In the genomic region with DNA sequence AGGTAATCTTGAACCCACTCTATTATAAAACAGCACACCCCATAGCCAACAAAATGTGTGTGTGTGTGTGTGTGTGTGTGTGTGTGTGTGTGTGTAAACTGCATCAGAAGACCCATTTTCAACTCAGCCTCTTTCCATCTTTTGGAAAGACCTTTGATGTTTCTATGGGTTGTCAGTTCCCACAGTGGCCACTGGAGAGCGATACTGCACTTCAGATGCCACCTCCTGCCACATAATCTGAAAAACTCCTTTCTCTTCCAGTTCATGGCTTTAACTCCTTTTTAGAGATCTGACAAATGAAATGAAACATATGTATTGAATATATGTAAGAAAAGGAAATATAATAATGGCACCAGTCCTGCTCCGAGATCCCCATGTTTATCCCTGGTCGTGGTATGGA, we compare ENCODE assay signal across 9 mouse cellular contexts.
DNase-seq lines count a peak whose midpoint lies in the region; ATAC-seq lines count a peak whose summit lies in the region.
"Had no signal": no experiment of that assay in that cellular context is flagged by ENCODE, and none has a peak within 500 bp of the region (broad histone marks: within the 10 kb centered on the region; RNA-seq: fewer than 3 reads in every experiment).

No protein-coding gene starts in this region.

- WGBS in hindbrain, embryonic 11.5 days = 52% methylated on average over 3 of the region's 3 CpGs
- 51% methylated on average over 3 of the region's 3 CpGs for WGBS in hindbrain, embryonic 12.5 days
- WGBS in neural tube, embryonic 11.5 days = 52% methylated on average over 3 of the region's 3 CpGs

- no peak overlapping the region for H3K27ac ChIP-seq in hindbrain, embryonic 11.5 days (ENCODE audit: low read depth, low read length)
- no peak overlapping the region for H3K27ac ChIP-seq in hindbrain, embryonic 12.5 days
- H3K27ac ChIP-seq in neural tube, embryonic 11.5 days (ENCODE audit: low read depth, low read length) = no peak overlapping the region

- H3K4me3 ChIP-seq in hindbrain, embryonic 11.5 days (ENCODE audit: low read depth, low read length) = no peak overlapping the region
- no peak overlapping the region for H3K4me3 ChIP-seq in hindbrain, embryonic 12.5 days
- H3K4me3 ChIP-seq in neural tube, embryonic 11.5 days (ENCODE audit: low read depth, low read length) = no peak overlapping the region
- H3K4me3 ChIP-seq: myocyte had no signal

- DNase-seq in hindbrain, embryonic 11.5 days (ENCODE audit: low spot score) = peak; percentile 39
- DNase-seq in 416B (ENCODE audit: low read depth) (peak; percentile 0), R1 (ENCODE audit: low read depth, low spot score) (peak; percentile 13)
- DNase-seq in frontal cortex, postnatal 25 days (ENCODE audit: low spot score in 2 of 2) = peak; percentile 15
- DNase-seq in neural tube, embryonic 11.5 days (ENCODE audit: low spot score) = peak; percentile 33
- no peak for DNase-seq in urinary bladder, adult 18-20 months (ENCODE audit: low spot score in 2 of 2)
- DNase-seq in heart, adult 18-20 months = no peak

- no peaks in the 10 kb centered on the region for H3K9me3 ChIP-seq in hindbrain, embryonic 11.5 days (ENCODE audit: control insufficient read depth, low read length)
- H3K9me3 ChIP-seq in hindbrain, embryonic 12.5 days (replicated peaks) = no peaks in the 10 kb centered on the region
- no peaks in the 10 kb centered on the region for H3K9me3 ChIP-seq in neural tube, embryonic 11.5 days (ENCODE audit: control insufficient read depth, low read length)

- no peaks in the 10 kb centered on the region for H3K27me3 ChIP-seq in hindbrain, embryonic 11.5 days (ENCODE audit: control insufficient read depth, insufficient read depth, low read length)
- H3K27me3 ChIP-seq in hindbrain, embryonic 12.5 days = no peaks in the 10 kb centered on the region
- no peaks in the 10 kb centered on the region for H3K27me3 ChIP-seq in neural tube, embryonic 11.5 days (ENCODE audit: control insufficient read depth, insufficient read depth, low read length)

- ATAC-seq in hindbrain, embryonic 11.5 days (ENCODE audit: low FRiP score) = no peak
- ATAC-seq in hindbrain, embryonic 12.5 days (ENCODE audit: low FRiP score) = no peak
- no peak for ATAC-seq in neural tube, embryonic 11.5 days (ENCODE audit: insufficient read depth, low FRiP score, low TSS enrichment)

- H3K4me2 ChIP-seq in hindbrain, embryonic 11.5 days (replicated peaks; ENCODE audit: low read depth, low read length) = no peak overlapping the region
- H3K4me2 ChIP-seq in hindbrain, embryonic 12.5 days (replicated peaks) = no peak overlapping the region
- H3K4me2 ChIP-seq in neural tube, embryonic 11.5 days (ENCODE audit: low read depth) = no peak overlapping the region

- H3K9ac ChIP-seq in hindbrain, embryonic 11.5 days (ENCODE audit: low read depth, low read length) = no peak overlapping the region
- H3K9ac ChIP-seq in hindbrain, embryonic 12.5 days = no peak overlapping the region
- no peak overlapping the region for H3K9ac ChIP-seq in neural tube, embryonic 11.5 days (ENCODE audit: low read length)

- no peaks in the 10 kb centered on the region for H3K36me3 ChIP-seq in hindbrain, embryonic 11.5 days (ENCODE audit: control insufficient read depth, insufficient read depth, low read length)
- no peaks in the 10 kb centered on the region for H3K36me3 ChIP-seq in hindbrain, embryonic 12.5 days
- no peaks in the 10 kb centered on the region for H3K36me3 ChIP-seq in neural tube, embryonic 11.5 days (ENCODE audit: control insufficient read depth, insufficient read depth, low read length)

- H3K4me1 ChIP-seq in hindbrain, embryonic 11.5 days (replicated peaks; ENCODE audit: control insufficient read depth, insufficient read depth, low read length) = no peaks in the 10 kb centered on the region
- H3K4me1 ChIP-seq in hindbrain, embryonic 12.5 days = no peaks in the 10 kb centered on the region
- no peaks in the 10 kb centered on the region for H3K4me1 ChIP-seq in neural tube, embryonic 11.5 days (ENCODE audit: control insufficient read depth, insufficient read depth, low read length)

Comparison
In these comparisons a context has a peak if more than half of its experiments do, and no peak if none do; other contexts are left out.
1. DNase-seq: peak in hindbrain, embryonic 11.5 days (single experiment), 416B (single experiment), R1 (single experiment), frontal cortex, postnatal 25 days (2 of 2) and neural tube, embryonic 11.5 days (single experiment); none in urinary bladder, adult 18-20 months (0 of 2) and heart, adult 18-20 months (0 of 2).